Mouse (Mus musculus): ENCODE measurements around the gene Commd2.

Commd2 gene

GRCm38 (mm10) chr3:57619718-57620117 is 31.8 kb downstream of the Commd2 start:
- in situ Hi-C loops (cut with MboI, MseI): loop anchor here (25.0 kb wide), 1 partner anchor 357 kb away; no protein-coding TSS in a partner anchor

GRCm38 (mm10) chr3:57615652-57616051 is 35.9 kb downstream of the Commd2 start:
- in situ Hi-C loops (cut with MboI, MseI): loop anchor here (25.0 kb wide), 1 partner anchor 353 kb away; no protein-coding TSS in a partner anchor

GRCm38 (mm10) chr3:57612430-57612997 is 39.0 kb downstream of the Commd2 start:
- in situ Hi-C loops (cut with MboI, MseI): loop anchor here (25.0 kb wide), 1 partner anchor 350 kb away; no protein-coding TSS in a partner anchor

- in situ Hi-C loops (cut with MboI, MseI): loop anchor here (25.0 kb wide), 1 partner anchor 349 kb away; no protein-coding TSS in a partner anchor
Observed at GRCm38 (mm10) chr3:57611776-57612175, 39.7 kb downstream of the Commd2 start.

- in situ Hi-C loops (cut with MboI, MseI): loop anchor here (25.0 kb wide), 1 partner anchor 342 kb away; no protein-coding TSS in a partner anchor
Observed at GRCm38 (mm10) chr3:57604618-57605015, 46.9 kb downstream of the Commd2 start.

GRCm38 (mm10) chr3:57603891-57604617 is 47.5 kb downstream of the Commd2 start:
- in situ Hi-C loops (cut with MboI, MseI): loop anchor here (25.0 kb wide), 1 partner anchor 342 kb away; no protein-coding TSS in a partner anchor

GRCm38 (mm10) chr3:57602610-57603009 is 48.9 kb downstream of the Commd2 start:
- in situ Hi-C loops (cut with MboI, MseI): loop anchor here (25.0 kb wide), 1 partner anchor 340 kb away; no protein-coding TSS in a partner anchor

- in situ Hi-C loops (cut with MboI, MseI): no loop called here
Observed at GRCm38 (mm10) chr3:57596566-57596965, 54.9 kb downstream of the Commd2 start.

- in situ Hi-C loops (cut with MboI, MseI): no loop called here
Observed at GRCm38 (mm10) chr3:57595506-57595905, 56.0 kb downstream of the Commd2 start.

Data from T-helper 1 cell (primary cell).